Mouse (Mus musculus): ENCODE measurements at regions not wholly inside any gene's neighbourhood (a gene's known extent, or its start where the extent isn't known, plus 50 kb on each side); places are given as distances from the start of the nearest gene placed in this dataset. TPM values are rescaled to one million over a fixed set of nuclear protein-coding genes. Genes with fewer than 3 reads are reported as not detected.

Small RNA genes lying in the stretch of these regions (microRNA-seq; reads per million reads assigned to microRNA genes)
- gene Gm27690: not detected

Measured in intestine, embryonic 14.5 days (tissue).